Mouse (Mus musculus) spleen, postnatal 14 days (tissue): Measurements from ENCODE around the gene Slmap.
"Not testable (repeated sequence)": the region's sequence is repeated elsewhere in the genome, so short reads cannot be mapped to it uniquely, and the experiment has no call there.

Experiments used
- DNase-seq, 2 experiments: peaks; one replicate each; pipeline ENCODE4 v3.0.0; 2021 to 2022; ENCODE audit warnings: low spot score in 2 of 2

Gene Slmap

DNA sequence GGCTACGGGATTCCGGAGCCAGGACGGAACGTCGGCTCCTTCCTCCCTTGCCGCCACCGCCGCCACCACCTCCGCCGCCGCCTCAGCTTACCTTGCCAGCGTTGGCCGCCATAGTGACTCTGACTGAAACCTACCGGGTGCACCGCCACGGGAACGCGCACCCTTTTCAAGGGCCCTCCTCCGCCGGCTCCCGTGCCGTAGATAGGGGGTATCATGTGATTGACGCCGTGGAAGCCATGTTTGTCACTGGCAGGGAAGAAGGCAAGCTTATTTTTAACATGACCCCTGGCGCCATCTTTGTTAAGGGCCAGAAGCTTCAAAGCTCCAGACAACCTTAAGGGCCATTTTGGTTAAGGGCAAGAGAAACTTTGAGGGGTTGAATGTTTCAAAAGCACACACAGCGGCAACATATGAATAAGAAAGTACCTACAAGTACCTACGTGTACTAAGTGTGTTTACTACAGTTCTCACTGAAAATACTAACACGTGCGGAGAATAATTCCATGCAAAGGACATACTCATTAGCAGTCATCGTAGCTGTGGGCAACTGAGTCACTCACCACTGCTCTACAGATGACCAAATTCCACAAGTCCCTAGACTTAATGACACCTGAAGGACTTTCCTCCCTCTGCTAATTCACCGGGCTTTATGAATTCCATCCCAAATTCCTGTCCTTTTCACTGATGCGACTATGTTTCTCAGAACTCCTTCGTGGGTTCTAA is at the start of gene Slmap:
TSS of gene Slmap (minus strand) at position 175 of the 723 bp plus-strand sequence.
- peak; percentile 98 to 99 for DNase-seq

DNA sequence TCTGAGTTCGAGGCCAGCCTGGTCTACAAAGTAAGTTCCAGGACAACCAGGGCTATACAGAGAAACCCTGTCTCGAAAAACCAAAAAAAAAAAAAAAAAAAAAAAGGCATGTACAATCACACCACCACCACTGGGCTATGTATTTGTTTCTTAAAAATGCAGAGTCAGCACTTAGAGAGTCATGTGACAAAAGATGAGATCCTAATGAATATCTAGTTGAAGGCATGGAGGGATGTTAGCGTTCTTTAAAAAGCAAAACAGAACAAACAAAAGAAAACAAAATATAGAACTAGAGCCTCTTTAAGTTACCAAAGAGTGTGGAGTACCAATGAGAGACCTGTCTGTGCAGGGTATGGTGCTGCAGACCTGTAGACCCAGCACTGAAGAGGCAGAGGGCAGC is 48.9 kb upstream of the Slmap start:
- DNase-seq, result no peak

DNA sequence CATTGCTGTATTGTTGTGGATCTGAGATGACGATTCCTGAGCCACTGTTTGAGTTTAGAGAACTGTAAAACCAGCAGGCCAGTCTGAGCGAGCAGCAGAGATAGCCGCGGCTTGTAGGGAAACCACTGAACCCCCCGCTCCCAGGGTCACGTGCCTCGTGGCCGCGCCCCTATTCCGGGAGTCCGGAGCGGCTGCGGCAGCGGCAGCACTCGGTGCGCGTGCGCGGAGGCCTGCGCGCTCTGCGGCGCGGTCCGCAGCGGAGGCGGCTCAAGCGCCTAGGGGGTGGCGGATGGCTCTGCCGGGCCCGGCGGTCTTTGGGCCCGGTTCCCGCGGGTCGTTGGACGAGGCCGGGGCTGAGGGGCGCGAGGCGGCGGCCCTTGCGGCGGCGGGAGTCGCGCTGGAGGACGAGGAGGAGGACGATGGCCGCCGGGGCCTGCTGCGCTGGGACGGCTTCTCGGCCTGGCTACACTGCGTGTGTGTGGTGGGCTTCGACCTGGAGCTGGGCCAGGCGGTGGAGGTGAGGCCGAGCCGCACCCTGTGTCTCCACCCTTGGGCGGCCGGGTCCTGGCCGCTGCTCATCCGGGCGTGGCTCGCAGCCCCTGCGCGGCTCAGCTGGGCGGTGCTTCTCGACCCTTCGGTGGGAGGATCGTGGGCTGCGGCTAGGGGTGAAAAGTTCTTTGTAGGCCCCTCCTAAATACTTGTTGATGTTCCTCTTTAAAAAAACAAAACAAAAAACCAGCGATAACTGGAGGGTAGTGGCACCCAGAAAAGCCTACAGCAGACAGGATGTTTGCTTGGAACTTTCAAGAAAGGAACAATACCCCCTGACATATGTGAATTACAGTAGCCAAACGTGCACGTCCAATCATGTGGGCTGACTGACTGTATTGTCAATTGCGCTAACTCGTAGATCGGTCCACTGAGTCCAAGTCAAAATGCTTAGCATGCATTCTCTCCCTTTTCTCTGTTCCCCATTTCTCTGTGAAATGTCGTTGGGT is 44.9 kb upstream of the Slmap start:
- peak; percentile 78 to 84 for DNase-seq

DNA sequence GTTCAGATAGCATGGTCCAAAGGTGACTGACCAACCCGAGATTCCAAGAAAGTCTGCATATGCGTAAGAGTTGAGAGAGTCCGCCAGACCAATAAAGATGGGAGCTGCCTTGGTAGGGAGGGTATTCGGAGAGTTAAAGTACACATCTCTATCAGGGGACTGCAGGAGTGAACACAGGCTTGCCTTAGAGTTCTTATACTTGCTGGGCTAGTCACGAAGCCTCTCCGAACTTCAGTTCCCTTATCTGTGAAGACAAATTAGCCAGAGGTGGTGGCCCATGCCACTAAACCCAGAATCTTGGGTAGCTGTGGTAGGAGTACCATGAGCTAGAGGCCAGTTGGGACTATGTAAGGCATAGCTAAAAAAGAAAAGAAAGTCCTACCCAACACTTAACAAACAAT is 44.1 kb upstream of the Slmap start:
- DNase-seq, result no peak

DNA sequence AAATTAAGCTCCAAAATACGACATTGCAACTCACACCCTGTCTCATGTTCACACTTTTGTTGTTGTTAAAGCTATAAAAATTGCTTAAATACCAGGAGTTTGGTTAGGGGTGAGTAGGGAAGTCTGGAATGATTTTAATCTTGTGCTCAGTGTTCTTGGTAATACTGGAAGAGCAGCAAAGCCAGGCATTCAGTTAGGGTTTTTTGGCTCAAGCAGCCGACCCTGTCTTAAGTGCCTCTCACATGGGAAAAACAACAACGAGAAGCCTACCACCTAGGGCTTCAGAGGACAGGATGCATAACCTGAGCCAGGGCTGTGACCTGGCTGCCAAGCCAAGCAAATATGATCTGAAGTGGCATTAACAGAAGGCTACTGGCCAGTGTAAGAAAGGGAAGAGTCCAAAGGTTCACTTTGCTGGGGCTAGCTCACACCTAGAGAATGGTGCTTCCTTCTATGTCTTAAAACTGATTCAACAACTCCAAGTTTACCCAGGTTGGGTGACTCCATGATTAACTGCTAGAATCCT is 41.6 kb upstream of the Slmap start:
- DNase-seq, result no peak

DNA sequence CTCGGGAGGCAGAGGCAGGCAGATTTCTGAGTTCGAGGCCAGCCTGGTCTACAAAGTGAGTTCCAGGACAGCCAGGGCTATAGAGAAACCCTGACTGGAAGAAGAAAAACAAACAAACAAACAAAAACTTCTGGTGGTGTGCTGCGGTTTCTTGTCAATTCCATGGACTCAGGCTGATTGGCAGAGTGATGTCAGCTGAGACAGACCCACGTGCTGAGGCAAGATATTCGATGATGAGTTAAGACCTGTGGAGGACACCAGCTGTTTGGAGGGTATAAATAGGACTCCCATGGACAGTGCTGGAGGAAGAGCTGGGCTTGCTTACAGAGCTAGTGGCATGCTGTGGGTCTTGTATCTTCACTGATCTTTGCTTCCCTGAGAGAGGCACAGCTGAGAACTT is 38.8 kb upstream of the Slmap start, which contains the start of gene Dennd6a:
TSS of gene Dennd6a (plus strand) at position 301 of the 400 bp plus-strand sequence.
- not testable (repeated sequence) for DNase-seq

DNA sequence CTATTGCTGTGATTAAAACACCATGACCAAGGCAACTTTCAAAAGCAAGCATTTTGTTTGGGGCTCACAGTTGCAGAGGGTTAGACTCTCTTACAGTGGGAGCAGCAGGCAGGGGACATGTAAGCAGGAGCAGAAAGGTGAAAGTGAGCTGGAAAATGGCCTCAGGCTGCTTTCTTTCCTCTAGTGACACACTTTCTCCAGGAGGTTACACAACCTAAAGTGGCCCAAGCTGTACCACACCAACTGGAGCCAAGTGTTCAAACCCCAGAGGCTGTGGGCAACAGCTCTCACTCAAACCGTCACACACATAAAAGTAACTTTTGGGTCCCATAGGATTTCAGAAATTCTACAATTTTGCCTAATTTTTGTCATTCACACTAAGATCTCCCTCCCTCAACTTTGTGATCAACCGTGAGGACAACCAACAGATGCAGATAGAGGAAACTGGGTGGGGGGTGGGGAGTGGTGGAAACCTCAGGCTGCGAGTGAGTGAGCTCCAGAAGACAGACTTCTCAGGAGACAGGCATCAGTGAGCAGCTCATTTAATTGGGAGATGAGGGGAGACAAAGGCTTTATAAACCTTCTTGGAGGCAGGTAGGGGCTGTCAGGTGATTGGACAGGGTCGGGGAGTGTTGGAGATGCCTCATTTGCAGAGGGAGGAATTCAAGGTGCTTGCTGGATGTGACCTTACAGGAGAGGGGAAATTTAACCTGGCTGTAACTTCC is 37.4 kb upstream of the Slmap start:
- DNase-seq, result no peak

DNA sequence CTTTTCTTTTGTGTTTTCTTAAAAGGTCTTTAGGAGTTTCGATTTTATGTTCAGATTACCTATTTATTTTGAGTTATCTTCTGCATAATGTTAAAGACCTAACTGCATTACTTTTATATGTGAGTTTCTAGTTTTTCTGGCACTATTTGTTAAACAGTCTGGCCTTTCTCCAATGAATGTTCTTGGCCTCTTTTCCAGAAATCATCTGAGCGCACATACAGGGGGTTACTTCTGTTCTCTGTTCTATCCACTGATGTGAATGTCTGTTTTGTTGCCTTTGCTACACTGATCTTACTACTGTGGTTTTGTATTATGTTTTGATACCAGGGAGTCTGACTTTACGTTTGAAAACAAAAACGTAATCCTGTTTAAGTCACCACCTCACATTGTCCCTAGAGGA is 35.1 kb upstream of the Slmap start:
- DNase-seq, result no peak

DNA sequence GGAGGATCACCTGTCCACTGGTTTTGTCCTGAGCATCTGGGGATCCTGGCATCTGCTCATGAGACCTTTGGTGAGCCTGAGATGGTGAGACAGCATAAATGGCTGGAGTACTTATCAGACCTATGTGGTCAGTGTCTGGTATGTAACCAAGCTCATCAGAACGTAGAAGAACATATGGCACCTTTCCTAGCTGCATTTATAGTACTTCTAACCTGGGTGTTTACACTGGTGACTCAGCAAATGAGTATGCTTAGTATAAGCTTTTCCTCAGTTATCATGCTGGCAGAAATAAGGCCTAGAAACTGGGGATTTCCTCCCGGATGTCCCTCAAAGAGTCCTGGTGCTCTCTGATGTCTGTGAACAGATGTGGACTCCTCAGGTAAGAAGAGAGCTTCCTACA is 27.5 kb upstream of the Slmap start:
- no peak for DNase-seq

DNA sequence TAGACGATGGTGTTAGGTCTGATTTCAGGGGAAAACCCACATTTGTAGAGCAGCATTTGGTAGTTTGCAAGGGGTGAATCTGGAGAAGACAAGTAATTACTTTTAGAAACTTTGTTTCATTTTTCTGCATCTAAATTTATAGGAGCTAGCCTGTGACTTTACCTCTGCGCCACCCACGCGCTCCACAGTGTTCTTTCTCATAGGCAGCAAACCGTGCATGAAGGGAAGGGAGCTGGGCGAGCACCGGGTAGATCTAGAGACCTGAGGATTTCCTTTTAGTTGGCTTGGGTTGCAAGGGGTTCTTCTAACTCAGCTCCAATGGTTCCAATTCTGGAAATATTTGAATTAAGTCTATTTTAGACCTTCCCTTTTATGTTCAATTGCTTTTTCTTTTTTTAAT is 23.8 kb upstream of the Slmap start:
- DNase-seq, result no peak

DNA sequence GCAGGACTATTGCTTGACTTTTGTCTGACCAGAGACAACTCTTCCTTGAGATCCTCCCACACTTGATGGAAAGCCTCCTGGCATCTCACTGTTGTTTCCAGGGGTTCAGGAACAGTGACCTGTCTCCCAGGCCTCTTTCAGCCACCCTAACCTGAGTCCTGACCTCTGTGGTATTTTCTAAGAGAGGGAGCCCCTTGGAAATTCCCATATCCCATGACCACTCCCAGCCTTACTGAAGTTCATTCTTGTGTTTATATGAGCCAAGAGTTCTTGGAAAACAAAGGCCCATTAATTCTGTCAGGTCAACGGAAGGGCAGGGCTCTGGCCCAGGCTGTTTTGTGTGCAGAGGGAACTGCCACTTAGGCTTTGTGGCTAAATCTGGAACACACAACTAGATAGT is 22.9 kb upstream of the Slmap start:
- DNase-seq, result no peak

DNA sequence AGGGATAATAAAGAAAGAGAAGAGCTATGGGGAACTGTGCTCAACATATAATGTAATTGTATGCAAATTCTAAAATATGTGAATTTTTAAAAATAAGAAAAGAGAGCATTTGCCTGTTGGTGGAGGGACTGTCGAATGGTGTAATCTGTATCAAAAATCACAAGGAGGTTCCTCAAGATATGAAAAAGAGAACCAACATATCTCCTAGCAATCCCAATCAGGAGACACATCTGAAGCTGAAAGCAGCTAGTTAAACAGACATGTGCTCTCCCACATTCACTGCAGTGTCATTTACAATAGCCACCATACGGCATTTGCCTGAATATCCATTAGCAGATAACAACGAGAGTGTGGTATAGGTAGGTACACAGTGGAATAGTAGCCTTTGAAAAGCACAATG is 18.1 kb upstream of the Slmap start:
- no peak for DNase-seq

DNA sequence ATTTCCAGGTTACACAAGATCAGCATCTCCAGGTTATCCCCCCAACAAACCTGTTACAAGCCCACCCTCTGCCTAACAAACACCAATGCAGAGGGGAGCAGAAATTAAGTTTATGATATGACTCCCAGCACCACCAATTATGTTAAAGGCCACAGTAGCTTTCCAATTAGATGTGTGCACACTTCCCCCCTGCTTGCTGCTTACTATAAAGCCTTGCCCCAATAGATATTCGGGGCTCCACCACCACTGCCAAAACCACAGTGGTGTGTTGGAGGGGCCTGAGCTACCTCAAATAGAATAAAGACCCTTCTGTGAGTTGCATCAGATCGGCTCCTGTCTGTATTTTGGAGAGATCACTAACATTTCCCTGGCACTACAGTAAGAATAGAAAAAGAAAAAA is 17.7 kb upstream of the Slmap start:
- DNase-seq, result no peak

DNA sequence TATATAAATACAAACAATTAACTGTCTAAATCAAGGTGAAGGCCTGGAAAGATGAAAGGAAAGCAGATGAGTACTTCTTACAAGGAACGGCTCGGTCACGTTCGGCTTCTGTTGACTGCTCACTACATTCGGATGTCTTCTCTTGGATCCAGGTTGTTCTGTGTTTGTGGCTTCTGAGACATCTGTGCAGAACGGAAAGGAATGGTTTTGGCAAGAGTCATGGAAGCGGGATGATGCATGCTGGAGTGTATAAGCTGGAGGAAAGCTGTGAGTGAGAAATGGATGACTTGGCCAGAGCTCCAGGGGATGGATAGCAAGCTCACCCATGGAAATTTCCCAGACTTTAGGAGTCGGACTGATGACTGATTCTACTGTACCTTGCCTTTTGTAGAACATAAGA is 16.0 kb upstream of the Slmap start:
- no peak for DNase-seq

DNA sequence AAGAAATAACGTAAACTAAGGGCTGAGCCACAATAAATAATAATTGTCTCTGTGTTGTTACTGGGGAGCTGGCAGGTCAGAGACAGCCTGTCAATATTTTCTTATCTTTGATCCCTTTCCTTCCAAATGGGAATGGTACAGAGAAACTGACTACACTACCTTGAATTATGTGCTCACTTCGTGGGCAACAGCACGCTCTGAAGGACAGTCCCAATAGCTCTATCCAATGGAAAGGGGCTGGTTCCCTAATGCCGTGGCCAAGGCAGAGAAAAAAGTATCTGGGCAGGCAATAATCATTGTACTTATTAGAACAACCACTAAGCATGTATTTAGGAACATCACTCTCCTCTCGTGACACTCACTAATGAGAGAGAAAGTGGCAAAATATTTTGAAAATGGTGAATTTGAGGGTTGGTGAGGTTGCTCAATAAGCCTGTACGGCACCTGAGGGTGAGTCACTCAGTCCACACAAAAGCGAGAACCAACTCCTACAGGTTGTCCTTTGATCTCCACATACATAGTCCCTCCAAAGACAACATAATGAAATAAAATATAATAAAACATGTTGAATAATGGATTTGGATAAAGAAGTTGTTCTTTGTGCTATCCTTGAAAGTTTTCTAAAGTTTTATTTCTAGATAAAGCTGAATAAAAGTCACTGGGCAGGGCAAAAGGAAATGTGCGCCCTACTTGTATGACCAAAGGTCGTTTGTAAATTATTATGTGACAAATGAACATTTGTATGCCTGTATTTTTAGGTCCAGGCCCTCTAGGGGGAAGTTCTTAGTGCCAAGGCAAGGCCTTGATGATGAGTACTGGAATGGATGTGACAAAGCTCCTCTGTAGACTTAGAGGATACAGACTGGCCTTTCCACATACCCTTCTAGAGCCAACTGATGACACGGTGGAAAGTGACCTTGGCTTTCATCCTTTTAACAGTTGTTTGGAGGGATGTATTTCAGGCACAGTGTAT is 13.1 kb upstream of the Slmap start:
- DNase-seq, result no peak

DNA sequence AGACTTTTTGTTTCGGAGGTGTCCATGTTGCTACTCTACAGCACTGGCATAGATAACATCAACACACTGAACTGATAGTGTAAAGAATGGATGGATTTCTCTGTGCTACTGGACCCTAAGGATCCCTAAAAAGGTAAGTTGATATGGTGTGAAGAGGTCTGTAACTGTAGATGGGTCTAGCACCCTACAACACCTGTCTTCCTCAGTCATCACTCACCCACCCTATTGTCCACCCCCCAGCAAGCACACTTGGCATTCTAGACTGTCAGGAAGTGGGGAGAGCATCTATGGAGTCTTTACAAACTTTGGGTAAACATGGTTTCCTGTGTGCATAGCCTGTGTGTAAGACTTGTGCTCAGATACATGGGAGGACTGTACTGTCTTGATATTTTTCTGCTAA is 7.4 kb upstream of the Slmap start:
- DNase-seq, result no peak

DNA sequence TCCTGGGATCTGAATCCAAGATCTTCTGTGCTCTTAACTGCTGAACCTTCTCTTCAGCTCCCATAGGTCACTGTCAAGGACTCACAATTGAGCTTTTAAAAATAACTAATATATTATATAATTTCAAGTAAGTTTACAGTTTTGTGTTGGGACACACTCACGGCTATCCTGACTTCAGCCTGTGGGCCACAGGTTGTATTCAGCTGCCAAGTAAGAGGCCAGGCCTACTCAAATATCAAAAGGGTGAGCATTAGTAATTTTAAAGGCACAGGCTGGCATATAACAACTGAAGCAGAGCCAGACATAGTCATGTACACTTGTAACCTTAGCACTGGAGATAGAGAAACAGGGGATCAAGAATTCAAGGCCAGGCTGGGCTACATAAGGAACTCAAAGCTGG is 5.8 kb upstream of the Slmap start:
- no peak for DNase-seq

DNA sequence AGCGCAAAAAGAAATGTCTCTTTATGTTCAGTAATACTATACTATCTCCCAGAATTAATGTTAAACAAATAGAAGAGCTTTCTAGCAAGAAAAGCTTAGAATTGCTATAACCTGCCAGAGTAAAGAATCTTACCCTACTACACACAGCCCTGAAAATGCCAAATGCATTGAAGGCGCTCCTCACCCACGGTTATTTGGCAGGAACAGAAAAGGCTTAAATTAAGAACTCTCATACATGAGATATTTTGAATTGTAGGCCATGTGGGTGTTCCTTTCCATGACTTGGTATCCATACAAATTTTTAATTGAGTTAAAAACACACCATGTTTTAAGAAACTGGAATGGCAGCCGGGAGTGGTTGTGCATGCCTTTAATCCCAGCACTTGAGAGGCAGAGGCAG is 4.5 kb upstream of the Slmap start:
- DNase-seq, result no peak

DNA sequence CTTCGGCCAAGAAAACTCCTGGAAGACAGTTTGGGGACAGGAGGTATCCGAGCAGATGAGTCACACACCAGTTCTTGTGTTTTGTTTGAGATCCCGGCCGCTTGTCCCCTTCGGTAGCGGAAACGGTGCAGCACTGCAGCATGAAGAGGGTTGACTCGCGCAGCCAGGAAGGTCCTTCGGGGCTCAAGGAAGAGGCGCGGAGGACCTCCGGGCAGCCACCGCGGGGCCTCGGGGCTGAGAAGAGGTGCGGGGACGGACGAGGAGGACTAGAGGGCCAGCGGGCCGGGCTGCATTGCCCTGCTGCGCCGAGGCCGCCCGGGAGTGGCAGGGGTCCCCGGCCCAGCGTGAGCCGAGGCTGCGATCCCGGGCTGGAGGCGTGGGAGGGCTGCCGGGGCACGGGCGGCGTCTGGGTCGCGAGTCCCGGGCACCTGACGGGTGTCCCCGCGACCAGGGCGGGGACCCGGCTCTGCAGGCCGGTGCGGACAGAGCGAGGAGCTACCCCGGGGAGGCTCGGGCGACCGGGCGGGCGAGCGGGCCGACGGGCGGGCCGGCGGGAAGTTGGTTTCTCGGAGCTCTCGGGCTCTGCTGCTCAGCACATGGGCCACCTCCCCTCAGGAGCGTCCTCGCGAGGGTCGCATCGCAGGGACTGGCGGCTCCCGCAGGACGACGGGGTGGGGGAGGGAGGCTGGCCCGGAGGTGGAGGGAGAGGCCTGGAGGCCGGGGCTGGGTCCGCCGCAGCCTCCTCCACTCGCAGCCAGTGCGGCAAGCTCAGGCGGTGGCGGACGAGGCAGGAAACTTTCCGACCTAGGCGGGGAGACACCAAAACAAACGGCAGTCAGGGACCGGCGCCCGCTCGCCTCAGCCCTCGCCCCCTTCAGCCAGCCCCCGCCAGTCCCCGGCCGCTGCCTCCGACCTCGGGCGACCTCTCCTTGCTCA is 642 bp downstream of the Slmap start:
- DNase-seq, result peak; percentile 39 to 41

DNA sequence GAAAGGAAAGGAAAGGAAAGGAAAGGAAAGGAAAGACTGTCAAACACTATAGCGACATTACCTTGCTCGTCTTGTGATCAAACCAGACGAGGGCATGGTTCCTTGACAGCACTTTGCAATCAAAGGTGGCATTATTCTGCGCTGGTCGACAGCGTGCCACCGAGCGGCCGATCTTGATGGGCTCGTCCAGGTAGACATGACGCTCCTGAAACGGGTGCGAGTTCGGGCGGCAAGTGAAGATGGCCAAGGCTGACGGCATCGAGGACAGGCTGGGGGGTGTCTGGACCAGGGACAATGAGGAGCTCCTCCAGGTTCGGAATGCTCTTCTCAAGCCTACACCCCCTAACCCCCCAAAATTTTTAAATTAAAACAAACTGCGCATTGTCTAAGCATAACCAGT is 1.5 kb downstream of the Slmap start:
- no peak for DNase-seq
